Mouse (Mus musculus) liver, embryonic 12.5 days (tissue): ENCODE data around the gene Stx3. TPM values are rescaled to one million over a fixed set of nuclear protein-coding genes. Genes with fewer than 3 reads are reported as not detected.
A peak's percentile ranks its signal among the peaks of the same experiment; 100 is the strongest.

Experiments used
- ATAC-seq: fragments of 200-750 bp; cut with Nextera tagmentation; 2 replicates; pipeline ENCODE4 v1.8.0; 2017; ENCODE audit warnings: moderate number of reproducible peaks, mild to moderate bottlenecking, moderate library complexity
- H3K27ac ChIP-seq: fragments of 300-500 bp; sonication (generic); 2 replicates; pipeline ENCODE4 v1.5.1; 2016; ENCODE audit warnings: mild to moderate bottlenecking
- H3K27me3 ChIP-seq: fragments of 300-500 bp; sonication (generic); replicated peaks from 2 replicates; pipeline ENCODE4 v1.6.1; 2016; ENCODE audit warnings: mild to moderate bottlenecking, moderate library complexity
- H3K36me3 ChIP-seq: fragments of 300-500 bp; sonication (generic); 2 replicates; pipeline ENCODE4 v1.6.1; 2016; ENCODE audit warnings: mild to moderate bottlenecking, moderate library complexity
- H3K4me1 ChIP-seq: fragments of 300-500 bp; sonication (generic); 2 replicates; pipeline ENCODE4 v1.6.1; 2016
- H3K4me2 ChIP-seq: fragments of 300-500 bp; sonication (generic); 2 replicates; pipeline ENCODE4 v1.6.1; 2016; ENCODE audit warnings: mild to moderate bottlenecking, moderate library complexity
- H3K4me3 ChIP-seq: fragments of 300-500 bp; sonication (generic); 2 replicates; pipeline ENCODE4 v1.5.1; 2016; ENCODE audit warnings: mild to moderate bottlenecking, moderate library complexity
- H3K9ac ChIP-seq: fragments of 300-500 bp; sonication (generic); 2 replicates; pipeline ENCODE4 v1.6.1; 2016; ENCODE audit warnings: mild to moderate bottlenecking, moderate library complexity
- H3K9me3 ChIP-seq: fragments of 300-500 bp; sonication (generic); replicated peaks from 2 replicates; pipeline ENCODE4 v1.6.1; 2016; ENCODE audit warnings: mild to moderate bottlenecking, moderate library complexity
- whole genome bisulfite sequencing: fragments of 180-500 bp; shearing (Covaris S2); methylation state at CpG from one replicate; pipeline ENCODE4 v1.1.7; 2016; ENCODE audit not compliant: insufficient replicate concordance; 5-methylcytosine and 5-hydroxymethylcytosine counted together
- polyA plus RNA-seq: library from polyadenylated mRNA; unstranded; fragments of >200 nt; fragmentation: Nextera tagmentation; extraction: Ambion mirVana; gene quantifications from 2 replicates; pipeline ENCODE4 v1.2.1, GENCODE M21; 2016

The Stx3 gene
- polyA plus RNA-seq, result 2.5 TPM in 2 replicates

DNA sequence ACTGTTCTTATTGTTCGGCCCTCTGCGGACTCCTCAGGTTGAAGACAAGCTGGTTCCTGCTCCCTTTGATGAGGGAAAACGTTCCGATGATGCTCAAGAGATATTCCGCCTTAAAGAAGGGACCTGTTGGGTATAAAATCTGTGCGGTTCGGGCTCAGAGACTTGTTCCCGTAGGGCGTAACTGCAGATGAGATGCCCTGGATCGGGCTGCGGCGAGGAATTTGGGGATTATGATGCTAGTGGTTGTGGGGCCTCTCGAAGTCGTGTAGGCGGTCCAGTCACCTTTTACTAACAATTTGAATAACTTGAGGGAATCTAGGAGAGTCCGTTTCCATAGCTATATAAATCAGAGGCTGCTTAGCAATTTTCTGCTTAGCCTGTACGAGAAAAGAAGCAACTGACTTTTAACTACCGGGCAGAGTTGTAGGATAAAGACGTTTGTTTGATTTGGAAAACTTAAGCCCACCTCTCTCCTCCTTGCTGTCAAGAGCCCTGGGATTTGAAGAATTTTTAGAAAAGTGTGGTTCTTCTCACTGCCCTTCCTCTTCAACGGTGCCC lies at the start of gene Stx3:
Gene Stx3 (minus strand): TSS at position 261 of the 558 bp plus-strand sequence.
- H3K27ac ChIP-seq, result no peak within 1 kb of the TSS
- peak within 1 kb of the TSS; percentile 76 for H3K4me2 ChIP-seq
- peaks cover 14% of the 10 kb centered on the region; the same call in 1 of the 2 replicates for H3K4me1 ChIP-seq
- H3K36me3 ChIP-seq, result no peaks in the 10 kb centered on the region
- ATAC-seq, result no peak
- peaks cover 59% of the 10 kb centered on the region for H3K27me3 ChIP-seq
- H3K4me3 ChIP-seq, result peak within 1 kb of the TSS; percentile 58
- peak within 1 kb of the TSS; percentile 46 for H3K9ac ChIP-seq
- no peaks in the 10 kb centered on the region for H3K9me3 ChIP-seq
- 1% methylated on average over 20 of the region's 20 CpGs for WGBS

DNA sequence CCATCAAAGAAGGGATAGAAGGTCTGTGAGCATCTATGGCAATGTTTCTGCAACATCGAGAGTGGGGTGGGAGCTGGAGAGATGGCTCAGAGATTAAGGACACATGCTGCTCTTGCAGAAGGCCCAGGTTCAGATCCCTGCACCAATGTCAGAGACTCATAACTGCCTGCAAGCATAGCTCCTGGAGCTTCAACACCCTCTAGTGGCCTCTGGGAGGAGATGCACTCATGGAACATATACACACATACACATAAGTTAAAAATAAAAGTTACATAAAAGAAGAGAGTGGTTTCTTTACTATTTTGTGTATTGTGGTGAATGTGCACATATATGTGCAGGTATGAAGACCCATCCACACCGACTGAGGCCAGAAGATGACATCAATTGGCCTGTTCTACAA lies 48.6 kb upstream of the Stx3 start:
- ATAC-seq, result no peak
- H3K27me3 ChIP-seq, result no peaks in the 10 kb centered on the region
- H3K9me3 ChIP-seq, result peaks cover 11% of the 10 kb centered on the region; the same call in 1 of the 2 replicates
- WGBS, result 61% methylated on average over 2 of the region's 2 CpGs
- no peak overlapping the region for H3K4me3 ChIP-seq
- H3K9ac ChIP-seq, result no peak overlapping the region
- H3K36me3 ChIP-seq, result no peaks in the 10 kb centered on the region
- H3K27ac ChIP-seq, result no peak overlapping the region
- H3K4me2 ChIP-seq, result no peak overlapping the region
- H3K4me1 ChIP-seq, result no peaks in the 10 kb centered on the region

- no peak for ATAC-seq
- H3K36me3 ChIP-seq, result no peaks in the 10 kb centered on the region
- H3K9ac ChIP-seq, result no peak within 1 kb of the TSS
- no peak within 1 kb of the TSS for H3K4me3 ChIP-seq
- no peaks in the 10 kb centered on the region for H3K27me3 ChIP-seq
- H3K4me1 ChIP-seq, result no peaks in the 10 kb centered on the region
- no peak within 1 kb of the TSS for H3K4me2 ChIP-seq
- WGBS, result 89% methylated on average over 1 of the region's 1 CpGs
- peaks cover 4% of the 10 kb centered on the region; the same call in 1 of the 2 replicates for H3K9me3 ChIP-seq
- no peak within 1 kb of the TSS for H3K27ac ChIP-seq
Measured at GRCm38 (mm10) chr19:11860966-11861365, 41.8 kb upstream of the Stx3 start, which contains the start of gene Olfr1418. Olfr1418 (minus strand) TSS chr19:11861066.

GRCm38 (mm10) chr19:11856506-11856905 lies 37.3 kb upstream of the Stx3 start:
- 55% methylated on average over 6 of the region's 6 CpGs for whole genome bisulfite sequencing
- no peaks in the 10 kb centered on the region for H3K4me1 ChIP-seq
- no peaks in the 10 kb centered on the region for H3K27me3 ChIP-seq
- no peak overlapping the region for H3K27ac ChIP-seq
- ATAC-seq, result no peak
- H3K9me3 ChIP-seq, result no peaks in the 10 kb centered on the region
- H3K9ac ChIP-seq, result no peak overlapping the region
- H3K4me2 ChIP-seq, result no peak overlapping the region
- no peak overlapping the region for H3K4me3 ChIP-seq
- no peaks in the 10 kb centered on the region for H3K36me3 ChIP-seq

- H3K4me1 ChIP-seq, result no peaks in the 10 kb centered on the region
- ATAC-seq, result no peak
- H3K9ac ChIP-seq, result no peak overlapping the region
- no peaks in the 10 kb centered on the region for H3K36me3 ChIP-seq
- H3K27ac ChIP-seq, result no peak overlapping the region
- 72% methylated on average over 2 of the region's 2 CpGs for WGBS
- H3K27me3 ChIP-seq, result no peaks in the 10 kb centered on the region
- no peak overlapping the region for H3K4me2 ChIP-seq
- no peak overlapping the region for H3K4me3 ChIP-seq
- H3K9me3 ChIP-seq, result no peaks in the 10 kb centered on the region
Measured at GRCm38 (mm10) chr19:11854821-11855220, 35.6 kb upstream of the Stx3 start.

- 21% methylated on average over 4 of the region's 4 CpGs for WGBS
Measured at GRCm38 (mm10) chr19:11852652-11853051, 33.4 kb upstream of the Stx3 start.

DNA sequence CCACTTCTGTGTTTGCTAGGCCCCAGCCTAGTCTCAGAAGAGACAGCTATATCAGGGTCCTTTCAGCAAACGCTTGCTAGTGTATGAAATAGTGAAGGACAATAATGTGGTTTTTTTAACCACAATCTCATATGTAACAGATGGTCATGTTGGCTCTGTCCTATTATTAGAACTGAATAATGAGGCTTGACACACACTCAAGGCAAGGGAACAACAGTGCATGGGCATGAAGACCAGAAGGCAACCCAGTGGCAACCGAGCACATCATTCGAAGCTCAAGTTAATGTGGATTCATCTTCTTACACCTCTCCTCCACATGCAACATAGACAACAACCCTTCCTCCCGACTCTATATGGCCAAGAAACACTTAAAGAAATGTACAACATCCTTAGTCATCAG lies 27.1 kb upstream of the Stx3 start:
- 54% methylated on average over 4 of the region's 4 CpGs for WGBS

More at GRCm38 (mm10) chr19:11852652-11853051, 33.4 kb upstream of the Stx3 start:
- Histone ChIP-seq H3K4me3 (no peak overlapping the region), H3K27me3 (no peaks in the 10 kb centered on the region), H3K27ac (no peak overlapping the region), H3K9ac (no peak overlapping the region), H3K4me1 (no peaks in the 10 kb centered on the region), H3K9me3 (no peaks in the 10 kb centered on the region), H3K4me2 (no peak overlapping the region), H3K36me3 (no peaks in the 10 kb centered on the region)
- ATAC-seq, result no peak

GRCm38 (mm10) chr19:11839119-11839518 lies 19.9 kb upstream of the Stx3 start, which contains the start of gene Olfr1417:
Olfr1417 (minus strand) TSS chr19:11839219.
- ATAC-seq, result no peak

More for the DNA sequence above, 27.1 kb upstream of the Stx3 start:
- no peak overlapping the region for H3K27ac ChIP-seq
- H3K4me3 ChIP-seq, result no peak overlapping the region
- ATAC-seq, result no peak
- no peaks in the 10 kb centered on the region for H3K4me1 ChIP-seq
- no peaks in the 10 kb centered on the region for H3K36me3 ChIP-seq
- no peaks in the 10 kb centered on the region for H3K27me3 ChIP-seq
- H3K9me3 ChIP-seq, result no peaks in the 10 kb centered on the region
- no peak overlapping the region for H3K9ac ChIP-seq
- H3K4me2 ChIP-seq, result no peak overlapping the region

DNA sequence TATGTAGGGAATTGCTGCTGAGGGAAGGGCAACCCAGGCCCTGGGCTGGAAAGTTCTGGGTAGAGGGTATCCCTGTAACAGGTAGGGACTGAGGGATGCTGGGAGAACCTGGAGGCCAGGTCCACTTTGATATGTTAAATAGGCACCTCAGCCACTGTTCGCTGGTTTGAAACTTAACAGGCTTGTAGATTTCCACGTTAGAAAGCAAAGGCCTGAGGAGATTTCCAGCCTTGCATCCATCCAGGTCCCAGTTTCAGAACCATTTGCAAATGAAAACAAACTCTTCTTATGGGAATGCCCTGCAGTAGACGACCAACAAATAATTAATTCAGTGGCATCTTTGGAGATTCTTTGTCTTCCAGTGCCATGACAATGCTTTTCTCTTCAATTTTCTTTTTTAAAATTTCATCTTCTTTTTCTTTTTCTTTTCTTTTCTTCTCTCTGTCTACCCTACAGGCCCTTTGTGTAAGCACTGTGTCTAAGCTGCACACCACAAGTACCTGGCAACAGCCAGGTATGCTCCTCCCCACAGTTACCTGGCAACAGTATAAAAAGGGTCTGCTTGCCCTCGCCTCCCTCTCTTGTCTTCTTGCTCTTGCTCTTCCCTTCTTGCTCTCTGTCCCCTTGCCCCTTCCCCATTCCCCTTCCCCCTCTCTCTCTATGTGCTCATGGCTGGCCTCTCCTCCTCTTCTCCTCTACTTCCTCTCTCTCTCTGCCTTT lies 4.3 kb upstream of the Stx3 start:
- Histone ChIP-seq H3K9ac (no peak overlapping the region), H3K4me1 (peaks cover 11% of the 10 kb centered on the region; the same call in 1 of the 2 replicates), H3K4me2 (no peak overlapping the region), H3K27me3 (peaks cover 23% of the 10 kb centered on the region), H3K9me3 (no peaks in the 10 kb centered on the region), H3K4me3 (no peak overlapping the region), H3K27ac (no peak overlapping the region), H3K36me3 (no peaks in the 10 kb centered on the region)
- ATAC-seq, result no peak
- 28% methylated on average over 4 of the region's 4 CpGs for WGBS

More at GRCm38 (mm10) chr19:11839119-11839518, 19.9 kb upstream of the Stx3 start, which contains the start of gene Olfr1417:
- no peak within 1 kb of the TSS for H3K9ac ChIP-seq
- no peak within 1 kb of the TSS for H3K4me3 ChIP-seq
- no peaks in the 10 kb centered on the region for H3K36me3 ChIP-seq
- no peaks in the 10 kb centered on the region for H3K9me3 ChIP-seq
- H3K27me3 ChIP-seq, result no peaks in the 10 kb centered on the region
- 73% methylated on average over 4 of the region's 4 CpGs for WGBS
- no peak within 1 kb of the TSS for H3K4me2 ChIP-seq
- H3K27ac ChIP-seq, result no peak within 1 kb of the TSS
- no peaks in the 10 kb centered on the region for H3K4me1 ChIP-seq

- Histone ChIP-seq H3K4me1 (peaks cover 14% of the 10 kb centered on the region; the same call in 1 of the 2 replicates), H3K27ac (no peak overlapping the region), H3K27me3 (peaks cover 53% of the 10 kb centered on the region), H3K9me3 (no peaks in the 10 kb centered on the region), H3K36me3 (no peaks in the 10 kb centered on the region), H3K9ac (no peak overlapping the region), H3K4me2 (peak overlapping the region; percentile 76), H3K4me3 (peak overlapping the region; percentile 58; the same call in 1 of the 2 replicates)
- no peak for ATAC-seq
- WGBS, result 31% methylated on average over 6 of the region's 6 CpGs
Measured at GRCm38 (mm10) chr19:11820211-11820610, 1.0 kb upstream of the Stx3 start.

DNA sequence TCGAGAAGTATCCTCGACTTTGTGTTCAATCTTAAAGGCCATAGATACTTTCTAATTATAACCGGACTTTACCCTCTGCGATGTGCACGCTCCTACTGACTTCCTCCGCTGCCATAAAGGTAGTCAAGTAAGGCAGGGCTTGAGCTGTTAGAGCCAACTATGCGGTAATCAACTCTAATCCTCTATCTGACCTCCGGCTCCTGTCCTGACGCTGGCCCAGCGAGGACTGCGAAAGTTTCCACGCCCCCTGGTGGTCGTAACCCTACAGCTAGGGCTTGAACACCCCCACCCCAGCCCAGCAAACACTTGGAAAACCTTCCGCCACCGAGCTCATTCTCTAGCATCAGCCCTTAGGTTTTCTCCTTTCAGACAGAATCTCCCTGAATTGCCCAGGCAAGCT lies 597 bp upstream of the Stx3 start:
- Histone ChIP-seq H3K36me3 (no peaks in the 10 kb centered on the region), H3K4me2 (peak overlapping the region; percentile 76), H3K9ac (no peak overlapping the region), H3K4me1 (peaks cover 14% of the 10 kb centered on the region; the same call in 1 of the 2 replicates), H3K27me3 (peaks cover 57% of the 10 kb centered on the region), H3K27ac (no peak overlapping the region), H3K4me3 (peak overlapping the region; percentile 58), H3K9me3 (no peaks in the 10 kb centered on the region)
- ATAC-seq, result no peak
- WGBS, result 2% methylated on average over 15 of the region's 15 CpGs
